Mouse (Mus musculus) heart, embryonic 15.5 days (tissue): ENCODE results near the gene Tex21. TPM values are rescaled to one million over a fixed set of nuclear protein-coding genes. Genes with fewer than 3 reads are reported as not detected.
"Not testable (repeated sequence)": the region's sequence is repeated elsewhere in the genome, so short reads cannot be mapped to it uniquely, and the experiment has no call there.

ENCODE experiments used
- ATAC-seq: fragments of 200-750 bp; cut with Nextera tagmentation; replicated peaks from 2 replicates; pipeline ENCODE4 v1.8.0; 2017; ENCODE audit warnings: low read depth, moderate TSS enrichment; ENCODE audit not compliant: insufficient number of reproducible peaks, insufficient read depth, low FRiP score
- H3K27ac ChIP-seq: fragments of 300-500 bp; sonication (generic); 2 replicates; pipeline ENCODE4 v1.5.1; 2015; ENCODE audit warnings: mild to moderate bottlenecking, inconsistent platforms
- H3K27me3 ChIP-seq: fragments of 300-500 bp; sonication (generic); 2 replicates; pipeline ENCODE4 v1.6.1; 2015; ENCODE audit warnings: inconsistent platforms
- H3K36me3 ChIP-seq: fragments of 300-500 bp; sonication (generic); 2 replicates; pipeline ENCODE4 v1.6.1; 2015; ENCODE audit warnings: mild to moderate bottlenecking, inconsistent platforms
- H3K4me1 ChIP-seq: fragments of 300-500 bp; sonication (generic); replicated peaks from 2 replicates; pipeline ENCODE4 v1.6.1; 2015; ENCODE audit warnings: inconsistent platforms
- H3K4me2 ChIP-seq: fragments of 300-500 bp; sonication (generic); 2 replicates; pipeline ENCODE4 v1.6.1; 2015; ENCODE audit warnings: inconsistent platforms, mild to moderate bottlenecking, moderate library complexity
- H3K4me3 ChIP-seq: fragments of 300-500 bp; sonication (generic); 2 replicates; pipeline ENCODE4 v1.5.1; 2015; ENCODE audit warnings: mild to moderate bottlenecking, inconsistent platforms
- H3K9ac ChIP-seq: fragments of 300-500 bp; sonication (generic); 2 replicates; pipeline ENCODE4 v1.6.1; 2015; ENCODE audit warnings: mild to moderate bottlenecking, inconsistent platforms
- H3K9me3 ChIP-seq: fragments of 300-500 bp; sonication (generic); replicated peaks from 2 replicates; pipeline ENCODE4 v1.6.1; 2016; ENCODE audit warnings: inconsistent platforms
- WGBS: fragments of 180-500 bp; shearing (Covaris S2); methylation state at CpG from one replicate; pipeline ENCODE4 v1.1.7; 2015; ENCODE audit warnings: mixed read lengths; 5-methylcytosine and 5-hydroxymethylcytosine counted together
- polyA plus RNA-seq: library from polyadenylated mRNA; unstranded; fragments of >200 nt; fragmentation: Nextera tagmentation; extraction: Ambion mirVana; gene quantifications from 2 replicates; pipeline ENCODE4 v1.2.1, GENCODE M21; 2015

Gene Tex21
- polyA plus RNA-seq, 1 experiment from 2014 or later, result not detected

DNA sequence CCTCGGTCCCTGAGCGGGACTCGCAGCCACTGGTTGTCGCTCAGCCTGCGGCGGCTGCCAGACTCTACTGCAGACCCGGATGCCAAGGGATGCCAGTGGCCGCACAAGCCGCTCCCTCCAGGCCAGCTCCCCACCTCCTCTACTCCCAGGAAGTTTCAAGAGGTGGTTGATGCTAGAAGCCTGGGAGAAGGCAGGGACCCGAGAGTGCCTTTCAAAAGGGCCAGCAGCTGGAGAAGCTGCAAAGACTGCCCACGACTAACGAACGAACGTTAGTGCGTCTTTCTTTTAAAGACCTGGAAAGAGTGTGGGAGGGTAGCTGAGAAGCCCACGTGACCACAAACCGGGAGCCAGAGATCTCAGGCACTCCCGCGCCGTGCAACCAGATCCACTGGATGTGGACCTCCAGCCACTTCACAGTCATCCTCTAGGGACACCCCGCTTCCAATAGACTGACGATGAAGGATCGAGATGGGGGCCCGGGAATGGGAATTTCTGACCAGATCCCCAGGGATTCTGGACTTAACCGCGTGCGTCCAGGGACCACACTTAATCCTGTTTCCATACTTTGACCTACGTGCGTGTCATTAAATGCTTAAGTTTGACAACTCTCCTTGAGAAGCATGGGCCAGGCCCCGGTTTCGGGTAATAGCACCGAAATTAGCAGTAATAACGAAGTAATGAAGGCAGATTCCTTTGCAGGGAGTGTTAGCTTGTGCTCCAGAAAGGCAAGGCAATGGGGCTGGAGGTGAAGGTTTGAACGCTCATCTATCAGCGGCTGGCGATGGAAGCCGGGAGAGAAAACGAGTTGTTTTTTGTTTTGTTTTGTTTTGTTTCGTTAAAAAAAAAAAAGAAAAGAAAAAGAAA lies 69.3 kb downstream of the Tex21 start, which contains the start of gene Esr2:
TSS of gene Esr2 (minus strand) at position 260 of the 864 bp plus-strand sequence.
- Histone ChIP-seq H3K9me3 (no peaks in the 10 kb centered on the region), H3K4me1 (peaks cover 8% of the 10 kb centered on the region; the same call in 1 of the 2 replicates), H3K27ac (no peak within 1 kb of the TSS), H3K27me3 (no peaks in the 10 kb centered on the region), H3K9ac (peak within 1 kb of the TSS; percentile 50), H3K4me3 (peak within 1 kb of the TSS; percentile 56), H3K4me2 (peak within 1 kb of the TSS; percentile 86), H3K36me3 (no peaks in the 10 kb centered on the region)
- under 1% methylated on average over 39 of the region's 39 CpGs for WGBS
- ATAC-seq, result peak; percentile 70

DNA sequence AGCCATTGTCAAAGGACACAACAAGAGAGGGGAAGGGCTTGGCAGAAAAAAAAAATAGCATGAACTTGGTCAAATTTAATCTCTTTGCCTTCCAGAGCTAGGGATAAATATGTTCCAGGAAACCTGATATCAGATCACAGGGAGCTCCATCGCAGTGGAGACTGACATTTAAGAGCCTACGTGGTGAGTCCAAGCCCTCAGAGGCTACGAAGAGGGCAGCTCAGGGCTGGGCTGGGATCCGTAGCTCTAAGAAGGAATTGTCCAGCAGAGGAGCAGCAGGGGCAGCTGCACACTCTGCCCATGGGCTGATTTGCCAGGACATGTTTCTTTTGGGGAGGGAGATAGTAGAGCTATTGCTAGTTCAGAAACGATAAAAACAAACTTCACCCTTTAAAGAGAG lies 80.9 kb downstream of the Tex21 start:
- no peak for ATAC-seq
- H3K27me3 ChIP-seq, result no peaks in the 10 kb centered on the region
- 42% methylated on average over 5 of the region's 5 CpGs for WGBS

DNA sequence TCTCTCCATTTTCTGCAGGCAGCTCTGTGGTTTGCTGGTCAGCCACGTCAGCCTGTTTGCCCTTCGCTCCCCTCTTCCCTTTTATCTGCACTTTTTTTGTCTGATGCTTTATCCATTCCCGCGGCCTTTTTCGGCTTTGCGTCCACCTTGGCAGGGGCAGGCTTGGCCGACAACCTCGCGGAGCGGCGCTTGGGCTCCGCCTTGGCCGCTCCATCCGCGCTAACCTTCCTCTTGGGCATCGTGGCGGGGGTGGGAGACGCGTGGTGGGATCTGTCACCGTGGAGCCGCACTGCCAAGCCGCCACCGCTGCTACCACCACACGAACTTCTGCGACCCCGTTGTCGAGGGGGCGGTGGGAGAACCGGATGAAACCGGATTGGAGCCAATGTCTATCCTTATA lies 94.2 kb downstream of the Tex21 start:
- 5% methylated on average over 30 of the region's 30 CpGs for WGBS
- ATAC-seq, result not testable (repeated sequence)
- peak overlapping the region; percentile 40; the same call in 1 of the 2 replicates for H3K9ac ChIP-seq

More for the DNA sequence above, 80.9 kb downstream of the Tex21 start:
- Histone ChIP-seq H3K36me3 (no peaks in the 10 kb centered on the region), H3K4me3 (no peak overlapping the region), H3K9ac (no peak overlapping the region), H3K4me1 (no peaks in the 10 kb centered on the region), H3K27ac (no peak overlapping the region), H3K9me3 (no peaks in the 10 kb centered on the region), H3K4me2 (no peak overlapping the region)

More for the DNA sequence above, 94.2 kb downstream of the Tex21 start:
- peak overlapping the region; percentile 69 for H3K4me2 ChIP-seq
- peak overlapping the region; percentile 42 for H3K4me3 ChIP-seq
- not testable (repeated sequence) for H3K4me1 ChIP-seq, H3K27ac ChIP-seq, H3K36me3 ChIP-seq, H3K27me3 ChIP-seq, H3K9me3 ChIP-seq

Other genes with a start within 250 kb of the Tex21 start
- gene Esr2, start 69.5 kb downstream of the Tex21 start, polyA plus RNA-seq, result 0.24 and 0.28 TPM in 2 replicates
- 35.1 and 44.4 TPM in 2 replicates for gene Mthfd1, start 8.6 kb upstream of the Tex21 start, polyA plus RNA-seq
- gene Akap5, start 78.1 kb upstream of the Tex21 start, polyA plus RNA-seq, result 2.9 and 4.0 TPM in 2 replicates
- 10.1 and 12.9 TPM in 2 replicates for gene Zbtb25, start 122.9 kb upstream of the Tex21 start, polyA plus RNA-seq
- 5.7 and 6.6 TPM in 2 replicates for gene Zbtb1, start 123.5 kb upstream of the Tex21 start, polyA plus RNA-seq
- 15.5 and 15.8 TPM in 2 replicates for gene Hspa2, start 157.4 kb upstream of the Tex21 start, polyA plus RNA-seq
- gene Ppp1r36, start 170.8 kb upstream of the Tex21 start, polyA plus RNA-seq, result 1.8 and 2.2 TPM in 2 replicates